Mouse (Mus musculus) 3134 (cell line): ENCODE data around the gene Dcaf15.
A peak's percentile ranks its signal among the peaks of the same experiment; 100 is the strongest.

Source experiments
- DNase-seq: peaks from one replicate; pipeline ENCODE4 v3.0.0-alpha.2; 2011; ENCODE audit warnings: low spot score; ENCODE audit not compliant: insufficient read length; ENCODE audit errors: extremely low read depth

Gene Dcaf15

GRCm38 (mm10) chr8:84067047-84067573 lies 37.5 kb downstream of the Dcaf15 start:
- DNase-seq = peak; percentile 89

GRCm38 (mm10) chr8:84066291-84066930 lies 38.2 kb downstream of the Dcaf15 start, which contains the start of gene Rfx1:
Rfx1 (plus strand) TSS chr8:84066834.
- peak; percentile 99 for DNase-seq

GRCm38 (mm10) chr8:84065457-84066072 lies 39.0 kb downstream of the Dcaf15 start:
- no peak for DNase-seq

GRCm38 (mm10) chr8:84065037-84065436 lies 39.5 kb downstream of the Dcaf15 start, which contains the start of gene Gm10643:
Gm10643 (minus strand) TSS chr8:84065137.
- no peak for DNase-seq

- no peak for DNase-seq
Observed at GRCm38 (mm10) chr8:84063861-84064610, 40.5 kb downstream of the Dcaf15 start.

GRCm38 (mm10) chr8:84060245-84060644 lies 44.3 kb downstream of the Dcaf15 start:
- DNase-seq = no peak

GRCm38 (mm10) chr8:84059226-84059625 lies 45.3 kb downstream of the Dcaf15 start:
- no peak for DNase-seq

- no peak for DNase-seq
Observed at GRCm38 (mm10) chr8:84057827-84058226, 46.7 kb downstream of the Dcaf15 start.

- no peak for DNase-seq
Observed at GRCm38 (mm10) chr8:84053229-84053628, 51.3 kb downstream of the Dcaf15 start.

- DNase-seq = no peak
Observed at GRCm38 (mm10) chr8:84052746-84053145, 51.8 kb downstream of the Dcaf15 start.

- DNase-seq = no peak
Observed at GRCm38 (mm10) chr8:84048171-84048570, 56.4 kb downstream of the Dcaf15 start.
